Mouse (Mus musculus): ENCODE results near the gene AC131692.1.

AC131692.1 gene

GRCm38 (mm10) chr19:6094119-6094518 is at the start of gene AC131692.1:
AC131692.1 (plus strand) TSS chr19:6094419.
- no peak for DNase-seq (ENCODE audit: low read depth, low spot score)

GRCm38 (mm10) chr19:6045366-6046293 is 48.6 kb upstream of the AC131692.1 start:
- peak; percentile 49 for DNase-seq (ENCODE audit: low read depth, low spot score)

GRCm38 (mm10) chr19:6046294-6047153 is 47.7 kb upstream of the AC131692.1 start, which contains the start of gene Syvn1:
Syvn1 (plus strand) TSS chr19:6046576.
- DNase-seq (ENCODE audit: low read depth, low spot score): peak; percentile 98

GRCm38 (mm10) chr19:6047154-6047898 is 46.9 kb upstream of the AC131692.1 start:
- no peak for DNase-seq (ENCODE audit: low read depth, low spot score)

- DNase-seq (ENCODE audit: low read depth, low spot score): no peak
These were observed 46.4 kb upstream of the AC131692.1 start for GRCm38 (mm10) chr19:6047899-6048166.

- no peak for DNase-seq (ENCODE audit: low read depth, low spot score)
These were observed 45.4 kb upstream of the AC131692.1 start for GRCm38 (mm10) chr19:6048681-6049410.

- no peak for DNase-seq (ENCODE audit: low read depth, low spot score)
These were observed 41.7 kb upstream of the AC131692.1 start for GRCm38 (mm10) chr19:6052516-6052915.

- DNase-seq (ENCODE audit: low read depth, low spot score): peak; percentile 55
These were observed 39.9 kb upstream of the AC131692.1 start for GRCm38 (mm10) chr19:6054296-6054695.

GRCm38 (mm10) chr19:6056696-6057095 is 37.5 kb upstream of the AC131692.1 start:
- DNase-seq (ENCODE audit: low read depth, low spot score): no peak

- peak; percentile 97 for DNase-seq (ENCODE audit: low read depth, low spot score)
These were observed 36.7 kb upstream of the AC131692.1 start, which contains the start of the genes Mrpl49 and Fau for GRCm38 (mm10) chr19:6057313-6058096. Mrpl49 (minus strand) TSS chr19:6057785. Fau (plus strand) TSS chr19:6057844.

GRCm38 (mm10) chr19:6058513-6058912 is 35.7 kb upstream of the AC131692.1 start:
- DNase-seq (ENCODE audit: low read depth, low spot score): peak; percentile 39

- DNase-seq (ENCODE audit: low read depth, low spot score): no peak
These were observed 35.3 kb upstream of the AC131692.1 start for GRCm38 (mm10) chr19:6058966-6059365.

GRCm38 (mm10) chr19:6061021-6061533 is 33.1 kb upstream of the AC131692.1 start, which contains the start of gene Znhit2:
Znhit2 (plus strand) TSS chr19:6061192.
- DNase-seq (ENCODE audit: low read depth, low spot score): peak; percentile 99

GRCm38 (mm10) chr19:6061641-6062302 is 32.4 kb upstream of the AC131692.1 start:
- peak; percentile 75 for DNase-seq (ENCODE audit: low read depth, low spot score)

- no peak for DNase-seq (ENCODE audit: low read depth, low spot score)
These were observed 31.8 kb upstream of the AC131692.1 start for GRCm38 (mm10) chr19:6062418-6062817.

- DNase-seq (ENCODE audit: low read depth, low spot score): no peak
These were observed 31.1 kb upstream of the AC131692.1 start for GRCm38 (mm10) chr19:6063081-6063480.

- no peak for DNase-seq (ENCODE audit: low read depth, low spot score)
These were observed 27.6 kb upstream of the AC131692.1 start for GRCm38 (mm10) chr19:6066571-6066970.

GRCm38 (mm10) chr19:6067011-6067723 is 27.1 kb upstream of the AC131692.1 start:
- peak; percentile 87 for DNase-seq (ENCODE audit: low read depth, low spot score)

Measured in 3T3-L1 (cell line).